Mouse (Mus musculus): ENCODE data around the gene Fam234b. TPM values are rescaled to one million over a fixed set of nuclear protein-coding genes. Genes with fewer than 3 reads are reported as not detected.

Fam234b gene
- polyA plus RNA-seq, 1 experiment: 4.6 TPM

DNA sequence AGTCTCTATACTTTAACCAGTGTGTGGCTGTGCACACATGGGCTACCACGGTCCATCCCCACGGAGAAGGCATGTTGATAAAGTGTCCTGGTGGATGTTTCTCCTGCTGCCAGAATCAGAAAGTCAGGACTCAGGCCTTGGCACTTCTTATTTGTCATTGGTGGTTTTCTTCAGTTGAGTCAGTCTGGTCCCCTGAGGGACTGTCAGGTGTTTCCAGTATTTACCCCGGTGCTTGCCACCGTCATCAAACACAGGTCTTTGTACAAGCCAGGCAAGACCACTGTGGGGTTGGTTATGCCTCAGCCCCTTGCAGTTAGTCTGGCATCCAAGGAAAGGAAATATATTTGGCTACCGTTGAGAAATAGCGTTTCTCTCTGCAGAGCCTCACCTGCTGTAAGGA lies 32.8 kb downstream of the Fam234b start:
- Histone ChIP-seq H3K4me3 (ENCODE audit: insufficient read depth, poor library complexity, severe bottlenecking) (no peak overlapping the region), H3ac (ENCODE audit: control insufficient read depth, insufficient read length, low read depth) (no peak overlapping the region), H3K79me3 (ENCODE audit: low read depth) (no peaks in the 10 kb centered on the region), H3K36me3 (ENCODE audit: control insufficient read depth, insufficient read depth) (no peaks in the 10 kb centered on the region), H3K27me3 (ENCODE audit: control insufficient read depth, insufficient read depth, insufficient read length) (no peaks in the 10 kb centered on the region), H3K79me2 (ENCODE audit: control insufficient read depth, insufficient read depth) (no peaks in the 10 kb centered on the region)
- TF ChIP-seq MYOG (IDR thresholded peaks at IDR 0.05; ENCODE audit: control insufficient read depth, extremely low read depth, insufficient read length): no peak
- no peak for TF ChIP-seq CEBPB (IDR thresholded peaks at IDR 0.05; ENCODE audit: low read depth)
- TF ChIP-seq MAX (IDR thresholded peaks at IDR 0.05): no peak
- TF ChIP-seq MYOD1 (IDR thresholded peaks at IDR 0.05; ENCODE audit: control insufficient read depth, insufficient read length, low read depth): no peak
- no peak for TF ChIP-seq CTCF (IDR thresholded peaks at IDR 0.05; ENCODE audit: control insufficient read depth, insufficient read depth, insufficient read length)
- TF ChIP-seq USF1 (IDR thresholded peaks at IDR 0.05; ENCODE audit: low read depth): no peak
- TF ChIP-seq FOSL1 (IDR thresholded peaks at IDR 0.05; ENCODE audit: insufficient read depth, low read length, poor library complexity, severe bottlenecking): no peak

DNA sequence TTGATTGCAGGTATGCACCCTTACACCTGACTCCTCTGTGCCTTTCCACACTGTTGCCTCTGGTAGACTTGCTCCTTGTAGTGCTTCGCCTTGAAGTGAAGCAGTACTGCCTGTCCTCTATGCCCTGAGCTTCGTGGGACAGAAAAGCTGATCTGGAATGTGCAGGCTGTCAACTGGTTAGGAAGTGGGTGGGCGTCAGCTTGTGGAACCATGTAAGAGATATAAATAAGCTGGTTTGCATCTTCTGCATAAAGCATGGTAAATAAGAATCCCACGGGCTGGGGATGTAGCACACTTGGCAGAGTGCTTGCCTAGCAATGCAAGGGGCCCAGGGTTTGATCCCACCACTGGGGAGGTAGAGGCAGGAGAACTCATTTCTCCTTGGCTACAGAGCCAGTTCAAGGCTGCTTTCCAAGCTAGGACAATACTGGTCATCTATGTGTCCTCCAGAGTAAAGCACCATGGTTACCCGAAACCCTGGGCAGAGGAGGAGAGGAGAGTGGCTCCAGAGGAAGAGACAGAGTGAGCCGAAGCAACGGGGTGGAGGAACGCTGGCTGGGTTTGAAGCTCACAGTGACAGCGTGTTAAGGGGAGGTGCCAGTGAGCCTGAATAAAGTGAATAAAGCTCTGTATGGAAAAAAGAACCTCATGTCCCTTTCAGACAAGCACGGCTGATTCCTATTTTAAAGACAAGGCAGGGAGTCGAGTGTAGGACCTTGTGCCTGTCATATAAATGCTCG lies 34.8 kb downstream of the Fam234b start:
- Histone ChIP-seq H3K79me3 (ENCODE audit: low read depth) (no peaks in the 10 kb centered on the region), H3K36me3 (ENCODE audit: control insufficient read depth, insufficient read depth) (no peaks in the 10 kb centered on the region), H3K79me2 (ENCODE audit: control insufficient read depth, insufficient read depth) (no peaks in the 10 kb centered on the region), H3K4me3 (ENCODE audit: insufficient read depth, poor library complexity, severe bottlenecking) (no peak overlapping the region), H3ac (ENCODE audit: control insufficient read depth, insufficient read length, low read depth) (no peak overlapping the region), H3K27me3 (ENCODE audit: control insufficient read depth, insufficient read depth, insufficient read length) (no peaks in the 10 kb centered on the region)
- no peak for TF ChIP-seq FOSL1 (IDR thresholded peaks at IDR 0.05; ENCODE audit: insufficient read depth, low read length, poor library complexity, severe bottlenecking)
- TF ChIP-seq MYOD1 (IDR thresholded peaks at IDR 0.05; ENCODE audit: control insufficient read depth, insufficient read length, low read depth): no peak
- no peak for TF ChIP-seq CEBPB (IDR thresholded peaks at IDR 0.05; ENCODE audit: low read depth)
- no peak for TF ChIP-seq USF1 (IDR thresholded peaks at IDR 0.05; ENCODE audit: low read depth)
- no peak for TF ChIP-seq MAX (IDR thresholded peaks at IDR 0.05)

DNA sequence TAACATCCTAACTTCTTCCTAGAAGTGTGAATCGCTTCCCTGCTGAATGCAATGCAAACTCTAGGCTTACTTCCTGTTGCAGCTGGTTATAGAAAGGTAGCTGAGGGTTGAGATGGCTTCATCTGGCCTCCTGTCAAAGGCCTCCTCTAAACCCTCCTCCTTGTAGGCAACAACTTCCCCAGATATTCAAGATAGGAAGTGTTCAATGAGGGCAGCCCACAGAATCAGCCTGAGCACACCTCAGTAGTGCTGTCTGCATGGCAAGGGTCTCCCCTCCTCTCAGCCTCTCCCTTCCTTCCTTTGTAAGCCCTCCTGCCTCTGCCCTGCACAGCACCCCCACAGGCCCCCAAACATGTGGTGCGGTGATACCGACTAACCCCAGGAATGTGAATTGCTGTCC lies 38.0 kb downstream of the Fam234b start:
- Histone ChIP-seq H3K36me3 (ENCODE audit: control insufficient read depth, insufficient read depth) (no peaks in the 10 kb centered on the region), H3K79me3 (ENCODE audit: low read depth) (no peaks in the 10 kb centered on the region), H3K79me2 (ENCODE audit: control insufficient read depth, insufficient read depth) (no peaks in the 10 kb centered on the region), H3K4me3 (ENCODE audit: insufficient read depth, poor library complexity, severe bottlenecking) (no peak overlapping the region), H3K27me3 (ENCODE audit: control insufficient read depth, insufficient read depth, insufficient read length) (no peaks in the 10 kb centered on the region), H3ac (ENCODE audit: control insufficient read depth, insufficient read length, low read depth) (no peak overlapping the region)
- no peak for TF ChIP-seq MYOD1 (IDR thresholded peaks at IDR 0.05; ENCODE audit: control insufficient read depth, insufficient read length, low read depth)
- TF ChIP-seq CEBPB (IDR thresholded peaks at IDR 0.05; ENCODE audit: low read depth): no peak
- TF ChIP-seq MAX (IDR thresholded peaks at IDR 0.05): no peak
- no peak for TF ChIP-seq FOSL1 (IDR thresholded peaks at IDR 0.05; ENCODE audit: insufficient read depth, low read length, poor library complexity, severe bottlenecking)

DNA sequence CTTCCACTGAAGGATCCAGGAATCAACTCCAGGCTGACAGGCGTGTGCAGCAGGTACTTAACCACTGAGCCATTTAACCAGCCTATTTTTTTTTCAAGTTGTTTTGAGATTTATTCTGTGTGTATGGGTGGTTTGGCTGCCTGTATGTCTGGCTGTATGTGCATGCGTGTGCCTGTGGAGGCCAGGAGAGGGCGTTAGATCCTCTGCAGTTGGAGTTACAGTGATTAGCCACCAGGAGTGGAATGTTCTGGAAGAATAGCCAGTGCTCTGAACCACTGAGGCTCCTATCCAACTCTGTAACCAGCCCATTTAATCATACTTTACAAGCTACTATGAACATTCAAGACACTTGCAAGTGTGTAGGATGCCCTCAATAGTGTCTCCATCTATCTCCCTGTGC lies 38.8 kb downstream of the Fam234b start:
- H3ac ChIP-seq (ENCODE audit: control insufficient read depth, insufficient read length, low read depth): no peak overlapping the region
- no peaks in the 10 kb centered on the region for H3K79me2 ChIP-seq (ENCODE audit: control insufficient read depth, insufficient read depth)
- no peaks in the 10 kb centered on the region for H3K79me3 ChIP-seq (ENCODE audit: low read depth)
- TF ChIP-seq FOSL1 (IDR thresholded peaks at IDR 0.05; ENCODE audit: insufficient read depth, low read length, poor library complexity, severe bottlenecking) (no peak), USF1 (IDR thresholded peaks at IDR 0.05; ENCODE audit: low read depth) (no peak), MYOG (IDR thresholded peaks at IDR 0.05; ENCODE audit: control insufficient read depth, extremely low read depth, insufficient read length) (no peak), MAX (IDR thresholded peaks at IDR 0.05) (no peak), CEBPB (IDR thresholded peaks at IDR 0.05; ENCODE audit: low read depth) (no peak), MYOD1 (IDR thresholded peaks at IDR 0.05; ENCODE audit: control insufficient read depth, insufficient read length, low read depth) (no peak), CTCF (IDR thresholded peaks at IDR 0.05; ENCODE audit: control insufficient read depth, insufficient read depth, insufficient read length) (no peak)
- H3K36me3 ChIP-seq (ENCODE audit: control insufficient read depth, insufficient read depth): no peaks in the 10 kb centered on the region
- H3K27me3 ChIP-seq (ENCODE audit: control insufficient read depth, insufficient read depth, insufficient read length): no peaks in the 10 kb centered on the region
- no peak overlapping the region for H3K4me3 ChIP-seq (ENCODE audit: insufficient read depth, poor library complexity, severe bottlenecking)

DNA sequence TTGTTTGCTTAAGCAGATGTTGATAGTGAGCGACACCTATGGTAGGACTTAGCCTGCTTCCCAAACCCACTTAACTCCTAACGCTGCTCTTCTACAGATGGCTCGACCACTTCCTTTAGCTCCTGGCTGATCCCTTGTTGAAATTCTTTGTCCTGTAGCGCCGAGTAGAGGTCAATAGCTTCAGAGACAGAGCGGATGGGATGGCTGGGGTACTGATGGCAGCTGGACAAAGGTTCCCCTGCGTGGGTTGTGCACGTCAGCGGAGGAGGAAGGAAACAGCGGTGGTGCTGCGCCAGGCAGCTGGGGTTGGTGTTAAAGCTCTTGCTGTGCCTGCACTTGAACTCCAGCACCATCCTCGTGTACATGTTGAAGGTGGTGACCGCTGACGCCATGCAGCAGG lies 39.5 kb downstream of the Fam234b start:
- Histone ChIP-seq H3K79me3 (ENCODE audit: low read depth) (no peaks in the 10 kb centered on the region), H3K27me3 (ENCODE audit: control insufficient read depth, insufficient read depth, insufficient read length) (no peaks in the 10 kb centered on the region), H3K79me2 (ENCODE audit: control insufficient read depth, insufficient read depth) (no peaks in the 10 kb centered on the region), H3ac (ENCODE audit: control insufficient read depth, insufficient read length, low read depth) (no peak overlapping the region), H3K36me3 (ENCODE audit: control insufficient read depth, insufficient read depth) (no peaks in the 10 kb centered on the region), H3K4me3 (ENCODE audit: insufficient read depth, poor library complexity, severe bottlenecking) (no peak overlapping the region)
- TF ChIP-seq CTCF (IDR thresholded peaks at IDR 0.05; ENCODE audit: control insufficient read depth, insufficient read depth, insufficient read length): no peak
- no peak for TF ChIP-seq USF1 (IDR thresholded peaks at IDR 0.05; ENCODE audit: low read depth)
- TF ChIP-seq MYOD1 (IDR thresholded peaks at IDR 0.05; ENCODE audit: control insufficient read depth, insufficient read length, low read depth): no peak
- TF ChIP-seq FOSL1 (IDR thresholded peaks at IDR 0.05; ENCODE audit: insufficient read depth, low read length, poor library complexity, severe bottlenecking): no peak
- TF ChIP-seq CEBPB (IDR thresholded peaks at IDR 0.05; ENCODE audit: low read depth): no peak
- no peak for TF ChIP-seq MAX (IDR thresholded peaks at IDR 0.05)
- TF ChIP-seq MYOG (IDR thresholded peaks at IDR 0.05; ENCODE audit: control insufficient read depth, extremely low read depth, insufficient read length): no peak

DNA sequence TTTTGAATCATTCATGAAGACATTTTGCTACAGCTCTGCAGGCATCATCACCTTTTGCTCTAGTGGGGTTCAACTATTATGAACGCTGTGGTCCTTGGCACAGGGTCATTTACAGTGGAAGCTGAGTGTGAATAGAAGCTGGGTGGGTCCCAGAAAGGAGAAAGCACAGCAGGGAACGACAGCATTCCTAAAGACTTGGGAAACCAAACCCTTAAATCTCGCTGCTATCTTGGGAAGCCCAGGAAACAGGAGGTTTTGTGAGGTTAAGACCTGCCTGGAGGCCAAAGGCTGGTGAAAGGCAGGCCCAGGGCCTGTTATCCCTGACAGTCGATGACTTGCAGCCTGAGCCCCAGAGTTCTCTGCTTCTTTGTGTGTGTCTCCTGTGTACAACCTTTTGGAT lies 40.4 kb downstream of the Fam234b start:
- Histone ChIP-seq H3K27me3 (ENCODE audit: control insufficient read depth, insufficient read depth, insufficient read length) (no peaks in the 10 kb centered on the region), H3K79me3 (ENCODE audit: low read depth) (no peaks in the 10 kb centered on the region), H3K79me2 (ENCODE audit: control insufficient read depth, insufficient read depth) (no peaks in the 10 kb centered on the region), H3K36me3 (ENCODE audit: control insufficient read depth, insufficient read depth) (no peaks in the 10 kb centered on the region), H3K4me3 (ENCODE audit: insufficient read depth, poor library complexity, severe bottlenecking) (no peak overlapping the region), H3ac (ENCODE audit: control insufficient read depth, insufficient read length, low read depth) (no peak overlapping the region)
- TF ChIP-seq CTCF (IDR thresholded peaks at IDR 0.05; ENCODE audit: control insufficient read depth, insufficient read depth, insufficient read length): no peak
